Mouse (Mus musculus): ENCODE measurements around the gene Sh3tc1. TPM values are rescaled to one million over a fixed set of nuclear protein-coding genes. Genes with fewer than 3 reads are reported as not detected.

Gene Sh3tc1
- polyA plus RNA-seq (2012; rRNA removed) (2.9 and 3.5 TPM in 2 replicates), polyA plus RNA-seq (2014; fragmentation: Nextera tagmentation; extraction: Ambion mirVana) (4.6 and 5.2 TPM in 2 replicates)

DNA sequence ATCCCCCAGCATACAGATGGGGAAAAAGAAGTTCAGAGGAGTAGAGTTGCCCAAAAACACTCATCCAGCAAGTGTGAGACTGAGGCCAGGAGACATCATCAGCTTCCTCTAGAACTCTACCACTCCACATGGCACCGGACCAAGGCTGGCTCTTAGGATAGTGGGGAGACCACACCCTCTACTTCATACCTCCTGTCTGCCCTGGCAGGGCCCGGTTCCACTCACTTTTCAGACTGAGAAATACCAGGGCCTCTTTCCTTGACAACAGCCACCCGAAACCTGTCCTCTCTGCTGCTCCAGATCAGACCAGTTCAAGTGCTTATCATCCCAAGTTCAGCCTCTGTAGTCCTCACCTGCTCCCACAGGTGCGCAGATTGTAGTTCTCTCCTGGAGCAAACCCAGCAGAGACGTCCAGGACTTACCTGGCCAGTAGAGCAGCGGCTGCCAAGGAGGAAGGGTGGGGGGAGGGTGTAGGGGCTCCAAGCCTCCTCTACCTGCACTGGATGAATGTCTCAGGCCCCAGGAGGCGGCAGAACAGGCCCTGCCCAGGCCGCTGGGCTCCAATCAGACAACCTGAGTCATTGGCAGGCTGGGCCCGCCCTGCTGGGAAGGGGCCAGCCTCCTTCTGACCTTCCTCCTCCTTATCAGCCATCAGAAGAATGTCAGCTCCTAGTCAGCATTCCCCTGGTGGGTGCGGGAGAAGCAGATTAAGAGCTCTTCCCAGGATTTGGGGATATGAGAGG is at the start of gene Sh3tc1:
Sh3tc1 (minus strand) TSS at position 452 of the 743 bp plus-strand sequence.
- Histone ChIP-seq H3K4me1 (ENCODE audit: control insufficient read depth, insufficient read depth, low read length) (no peaks in the 10 kb centered on the region), H3K27me3 (ENCODE audit: control insufficient read depth, insufficient read depth, low read length) (peaks cover 10% of the 10 kb centered on the region; the same call in 1 of the 2 replicates), H3K36me3 (ENCODE audit: control insufficient read depth, insufficient read depth, low read length) (no peaks in the 10 kb centered on the region), H3K9me3 (ENCODE audit: control insufficient read depth, low read length) (no peaks in the 10 kb centered on the region), H3K4me3 (replicated peaks; ENCODE audit: low read length) (no peak within 1 kb of the TSS), H3K27ac (replicated peaks; ENCODE audit: low read depth, low read length) (no peak within 1 kb of the TSS), H3K9ac (ENCODE audit: low read depth, low read length, severe bottlenecking) (no peak within 1 kb of the TSS), H3K4me2 (replicated peaks; ENCODE audit: low read depth, low read length, severe bottlenecking) (no peak within 1 kb of the TSS)
- 23% methylated on average over 10 of the region's 10 CpGs for WGBS
- ATAC-seq (ENCODE audit: low FRiP score, low read depth) (no peak), DNase-seq (ENCODE audit: low spot score) (no peak)
- no peak for TF ChIP-seq POLR2A (IDR thresholded peaks at IDR 0.05; ENCODE audit: borderline replicate concordance, extremely low read depth, insufficient read depth, insufficient read length)

GRCm38 (mm10) chr5:35788719-35789118 is 48.9 kb upstream of the Sh3tc1 start:
- WGBS = 70% methylated on average over 6 of the region's 6 CpGs
- Histone ChIP-seq H3K4me3 (replicated peaks; ENCODE audit: low read length) (no peak overlapping the region), H3K27me3 (ENCODE audit: control insufficient read depth, insufficient read depth, low read length) (no peaks in the 10 kb centered on the region), H3K4me1 (ENCODE audit: control insufficient read depth, insufficient read depth, low read length) (no peaks in the 10 kb centered on the region), H3K36me3 (ENCODE audit: control insufficient read depth, insufficient read depth, low read length) (no peaks in the 10 kb centered on the region), H3K27ac (replicated peaks; ENCODE audit: low read depth, low read length) (no peak overlapping the region), H3K4me2 (replicated peaks; ENCODE audit: low read depth, low read length, severe bottlenecking) (no peak overlapping the region), H3K9ac (ENCODE audit: low read depth, low read length, severe bottlenecking) (no peak overlapping the region), H3K9me3 (ENCODE audit: control insufficient read depth, low read length) (no peaks in the 10 kb centered on the region)
- no peak for DNase-seq (ENCODE audit: low spot score)
- TF ChIP-seq POLR2A (IDR thresholded peaks at IDR 0.05; ENCODE audit: borderline replicate concordance, extremely low read depth, insufficient read depth, insufficient read length) = no peak
- ATAC-seq (ENCODE audit: low FRiP score, low read depth) = no peak

DNA sequence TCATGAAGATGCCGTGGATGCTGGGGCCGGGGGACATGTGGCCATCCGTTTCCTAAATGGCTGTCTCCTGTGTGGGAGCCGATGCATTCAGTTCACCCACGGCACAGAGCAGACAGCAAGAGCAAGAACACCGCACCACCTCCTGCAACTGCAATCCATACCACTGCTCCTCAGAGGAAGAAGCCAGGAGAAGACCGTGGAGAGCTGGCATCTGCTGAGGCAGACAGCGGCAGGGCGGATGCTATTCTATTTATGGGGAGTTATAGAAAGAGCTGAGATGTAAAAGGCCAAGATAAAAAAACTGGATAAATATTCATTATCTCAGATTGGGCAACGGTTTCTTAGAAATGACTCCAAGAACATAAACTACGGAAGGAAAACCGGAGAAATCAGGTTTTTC is 48.1 kb upstream of the Sh3tc1 start:
- no peaks in the 10 kb centered on the region for H3K27me3 ChIP-seq (ENCODE audit: control insufficient read depth, insufficient read depth, low read length)
- no peaks in the 10 kb centered on the region for H3K4me1 ChIP-seq (ENCODE audit: control insufficient read depth, insufficient read depth, low read length)
- WGBS = 90% methylated on average over 12 of the region's 12 CpGs
- no peaks in the 10 kb centered on the region for H3K9me3 ChIP-seq (ENCODE audit: control insufficient read depth, low read length)
- DNase-seq (ENCODE audit: low spot score) (no peak), ATAC-seq (ENCODE audit: low FRiP score, low read depth) (no peak)
- H3K9ac ChIP-seq (ENCODE audit: low read depth, low read length, severe bottlenecking) = no peak overlapping the region
- no peak overlapping the region for H3K27ac ChIP-seq (replicated peaks; ENCODE audit: low read depth, low read length)
- TF ChIP-seq POLR2A (IDR thresholded peaks at IDR 0.05; ENCODE audit: borderline replicate concordance, extremely low read depth, insufficient read depth, insufficient read length) = no peak
- H3K4me3 ChIP-seq (replicated peaks; ENCODE audit: low read length) = no peak overlapping the region
- H3K4me2 ChIP-seq (replicated peaks; ENCODE audit: low read depth, low read length, severe bottlenecking) = no peak overlapping the region
- H3K36me3 ChIP-seq (ENCODE audit: control insufficient read depth, insufficient read depth, low read length) = no peaks in the 10 kb centered on the region

GRCm38 (mm10) chr5:35785853-35786252 is 46.1 kb upstream of the Sh3tc1 start:
- H3K36me3 ChIP-seq (ENCODE audit: control insufficient read depth, insufficient read depth, low read length) = no peaks in the 10 kb centered on the region
- no peak for TF ChIP-seq POLR2A (IDR thresholded peaks at IDR 0.05; ENCODE audit: borderline replicate concordance, extremely low read depth, insufficient read depth, insufficient read length)
- WGBS = 62% methylated on average over 7 of the region's 7 CpGs
- no peak overlapping the region for H3K9ac ChIP-seq (ENCODE audit: low read depth, low read length, severe bottlenecking)
- no peaks in the 10 kb centered on the region for H3K9me3 ChIP-seq (ENCODE audit: control insufficient read depth, low read length)
- H3K27ac ChIP-seq (replicated peaks; ENCODE audit: low read depth, low read length) = no peak overlapping the region
- ATAC-seq (ENCODE audit: low FRiP score, low read depth) (no peak), DNase-seq (ENCODE audit: low spot score) (no peak)
- no peaks in the 10 kb centered on the region for H3K27me3 ChIP-seq (ENCODE audit: control insufficient read depth, insufficient read depth, low read length)
- H3K4me2 ChIP-seq (replicated peaks; ENCODE audit: low read depth, low read length, severe bottlenecking) = no peak overlapping the region
- no peaks in the 10 kb centered on the region for H3K4me1 ChIP-seq (ENCODE audit: control insufficient read depth, insufficient read depth, low read length)
- no peak overlapping the region for H3K4me3 ChIP-seq (replicated peaks; ENCODE audit: low read length)

GRCm38 (mm10) chr5:35782648-35783180 is 42.9 kb upstream of the Sh3tc1 start:
- Histone ChIP-seq H3K36me3 (ENCODE audit: control insufficient read depth, insufficient read depth, low read length) (no peaks in the 10 kb centered on the region), H3K9me3 (ENCODE audit: control insufficient read depth, low read length) (no peaks in the 10 kb centered on the region), H3K9ac (ENCODE audit: low read depth, low read length, severe bottlenecking) (no peak overlapping the region), H3K27me3 (ENCODE audit: control insufficient read depth, insufficient read depth, low read length) (no peaks in the 10 kb centered on the region), H3K4me1 (ENCODE audit: control insufficient read depth, insufficient read depth, low read length) (no peaks in the 10 kb centered on the region), H3K27ac (replicated peaks; ENCODE audit: low read depth, low read length) (no peak overlapping the region), H3K4me3 (replicated peaks; ENCODE audit: low read length) (no peak overlapping the region), H3K4me2 (replicated peaks; ENCODE audit: low read depth, low read length, severe bottlenecking) (no peak overlapping the region)
- no peak for ATAC-seq (ENCODE audit: low FRiP score, low read depth)
- DNase-seq (ENCODE audit: low spot score) = no peak
- no peak for TF ChIP-seq POLR2A (IDR thresholded peaks at IDR 0.05; ENCODE audit: borderline replicate concordance, extremely low read depth, insufficient read depth, insufficient read length)
- WGBS = 52% methylated on average over 10 of the region's 10 CpGs
